Mouse (Mus musculus): Measurements from ENCODE around the gene Frmpd3.

Frmpd3 gene

GRCm38 (mm10) chrX:140456279-140456731 lies 114.2 kb downstream of the Frmpd3 start, which contains the start of gene Prps1:
Gene Prps1, plus strand, starts transcription at chrX:140456613.
- peak; percentile 72 for DNase-seq (ENCODE audit: low read depth, low spot score)

GRCm38 (mm10) chrX:140456751-140457491 lies 114.9 kb downstream of the Frmpd3 start:
- DNase-seq (ENCODE audit: low read depth, low spot score), result no peak

GRCm38 (mm10) chrX:140457502-140457901 lies 115.4 kb downstream of the Frmpd3 start:
- DNase-seq (ENCODE audit: low read depth, low spot score), result no peak

- no peak for DNase-seq (ENCODE audit: low read depth, low spot score)
These were observed 136.2 kb downstream of the Frmpd3 start for GRCm38 (mm10) chrX:140478231-140478630.

GRCm38 (mm10) chrX:140479171-140479570 lies 137.1 kb downstream of the Frmpd3 start:
- no peak for DNase-seq (ENCODE audit: low read depth, low spot score)

Measured in embryo, embryonic 11.5 days (tissue).